Mouse (Mus musculus) monocyte, adult 2 months (primary cell): ENCODE data around the gene Mgat4b.
"Not testable (repeated sequence)": the region's sequence is repeated elsewhere in the genome, so short reads cannot be mapped to it uniquely, and the experiment has no call there.

Experiments used
- DNase-seq, 2 experiments: peaks; one replicate each; pipeline ENCODE4 v3.0.0; 2022; ENCODE audit warnings: low spot score in 2 of 2, low read depth in 1 of 2

Gene Mgat4b

GRCm38 (mm10) chr11:50210505-50211151, at the start of gene Mgat4b, which contains the start of gene Sqstm1:
Mgat4b (plus strand) TSS chr11:50210890.
Sqstm1 (minus strand) TSS chr11:50210827.
- DNase-seq, result peak; percentile 37 to 81

GRCm38 (mm10) chr11:50161578-50162304, 48.9 kb upstream of the Mgat4b start:
- DNase-seq, result peak; percentile 19 to 46

DNA sequence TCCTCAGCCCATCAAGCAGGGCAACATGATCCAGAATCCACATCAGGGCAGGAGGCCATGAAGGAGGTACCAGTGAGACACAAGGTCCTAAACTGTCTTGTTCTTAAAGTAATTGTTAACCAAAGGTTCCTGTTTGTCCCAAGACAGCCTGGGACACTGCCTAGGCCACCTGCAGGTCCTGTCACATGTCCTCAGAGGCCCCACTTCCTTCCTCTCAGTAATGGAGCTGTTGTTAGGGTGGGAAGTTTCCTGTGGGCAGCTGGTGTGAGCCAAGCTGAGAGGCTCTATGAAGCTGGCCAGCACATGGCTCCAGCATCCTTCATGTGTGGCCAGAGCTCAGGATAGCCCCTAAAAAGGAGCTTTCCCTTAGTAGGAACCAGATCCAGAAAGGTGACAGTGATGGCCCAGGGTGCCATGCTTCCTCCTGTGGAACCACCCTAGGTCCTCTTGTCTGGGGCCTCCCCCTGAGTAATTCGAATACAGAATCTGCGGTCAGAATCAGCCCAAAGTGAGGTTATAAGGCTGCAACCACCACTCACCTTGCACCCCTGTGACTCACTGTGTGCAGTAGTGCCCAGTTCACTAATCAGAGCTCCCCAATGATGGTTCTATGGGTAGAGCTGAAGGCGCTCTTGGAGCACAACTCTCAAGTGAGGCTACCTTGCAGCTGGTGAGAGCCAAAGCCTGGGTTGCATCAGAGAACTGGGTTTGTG, 48.2 kb upstream of the Mgat4b start:
- DNase-seq, result no peak

DNA sequence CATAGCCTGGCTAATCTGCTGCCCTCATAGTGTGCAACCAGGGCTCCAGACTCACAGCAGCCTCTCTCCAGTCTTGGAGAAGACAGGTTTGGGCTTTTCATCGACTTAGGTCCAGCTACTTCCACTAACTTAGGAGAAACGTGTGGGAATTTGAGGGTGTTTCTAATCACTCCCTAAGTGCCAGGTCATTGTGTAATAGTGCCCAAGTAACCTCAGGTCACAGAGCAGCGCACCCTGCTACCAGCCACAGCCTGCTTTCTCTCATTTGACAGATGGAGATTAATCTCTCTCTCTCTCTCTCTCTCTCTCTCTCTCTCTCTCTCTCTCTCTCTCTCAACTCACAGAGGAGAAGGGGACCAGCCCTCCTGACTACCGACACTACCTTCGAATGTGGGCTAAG, 42.3 kb upstream of the Mgat4b start:
- DNase-seq, result no peak

- DNase-seq, result not testable (repeated sequence)
Measured at GRCm38 (mm10) chr11:50174111-50174729, 36.5 kb upstream of the Mgat4b start, which contains the start of gene Mrnip. Mrnip (plus strand) TSS chr11:50174444.

DNA sequence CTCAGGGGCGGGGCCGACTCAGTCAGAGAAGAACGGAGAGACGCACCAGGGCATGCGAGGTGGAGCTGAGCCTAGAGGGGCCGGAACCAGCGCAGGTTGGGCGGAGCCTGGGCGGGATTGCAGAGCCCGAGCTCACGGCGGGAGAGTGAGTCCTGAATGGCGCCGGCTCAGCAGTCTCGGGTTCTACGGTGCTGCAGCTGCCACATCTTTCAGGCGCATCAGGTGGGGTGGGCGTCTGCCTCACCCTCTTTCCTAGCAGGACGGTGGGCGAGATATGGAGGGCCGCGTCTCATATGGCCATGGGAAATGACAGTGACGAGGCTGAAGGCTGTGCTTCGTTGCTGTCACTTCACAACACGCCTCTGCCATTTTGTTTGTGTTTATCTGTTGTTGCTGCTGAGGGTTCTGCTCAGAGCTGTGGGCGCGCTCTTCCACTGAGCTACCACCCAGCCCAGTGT, 35.9 kb upstream of the Mgat4b start:
- DNase-seq, result peak; percentile 95 to 96

DNA sequence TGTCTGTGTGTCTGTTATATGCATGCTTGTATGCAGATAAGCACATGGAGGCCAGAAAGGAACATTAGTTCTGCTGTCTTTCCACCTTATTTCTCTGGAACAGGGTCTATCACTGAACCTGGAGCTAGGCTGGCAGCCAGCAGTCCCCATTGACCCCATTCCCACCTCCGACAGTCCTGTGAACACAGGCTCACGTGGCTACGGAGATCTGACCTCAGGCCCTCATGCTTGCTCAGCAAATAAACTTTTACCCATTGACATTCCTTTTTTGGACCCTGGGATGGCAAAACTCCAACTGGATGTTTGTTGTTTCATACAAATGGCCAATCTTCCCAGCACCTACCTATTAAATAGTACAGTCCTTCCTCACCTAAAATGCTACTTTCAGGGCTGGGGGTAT, 34.3 kb upstream of the Mgat4b start:
- DNase-seq, result no peak

DNA sequence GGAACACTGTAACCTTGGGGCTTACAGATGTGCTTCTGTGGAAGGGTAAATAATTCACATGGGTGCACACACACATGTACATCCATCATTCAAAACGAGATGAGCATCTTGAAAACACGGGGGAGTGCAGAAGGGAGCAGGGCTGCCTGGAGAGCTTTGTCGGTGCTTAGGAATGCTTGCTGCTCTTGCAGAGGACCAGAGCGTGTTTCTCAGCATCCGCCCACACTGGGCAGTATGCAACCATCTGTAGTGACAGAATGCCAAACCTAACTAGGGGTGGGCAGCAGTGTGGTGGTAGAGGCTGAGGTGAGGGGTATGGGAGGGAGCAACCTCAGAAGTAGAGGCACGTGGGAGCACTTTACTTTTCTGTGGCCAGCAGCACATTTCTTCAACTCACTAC, 33.6 kb upstream of the Mgat4b start:
- DNase-seq, result no peak

DNA sequence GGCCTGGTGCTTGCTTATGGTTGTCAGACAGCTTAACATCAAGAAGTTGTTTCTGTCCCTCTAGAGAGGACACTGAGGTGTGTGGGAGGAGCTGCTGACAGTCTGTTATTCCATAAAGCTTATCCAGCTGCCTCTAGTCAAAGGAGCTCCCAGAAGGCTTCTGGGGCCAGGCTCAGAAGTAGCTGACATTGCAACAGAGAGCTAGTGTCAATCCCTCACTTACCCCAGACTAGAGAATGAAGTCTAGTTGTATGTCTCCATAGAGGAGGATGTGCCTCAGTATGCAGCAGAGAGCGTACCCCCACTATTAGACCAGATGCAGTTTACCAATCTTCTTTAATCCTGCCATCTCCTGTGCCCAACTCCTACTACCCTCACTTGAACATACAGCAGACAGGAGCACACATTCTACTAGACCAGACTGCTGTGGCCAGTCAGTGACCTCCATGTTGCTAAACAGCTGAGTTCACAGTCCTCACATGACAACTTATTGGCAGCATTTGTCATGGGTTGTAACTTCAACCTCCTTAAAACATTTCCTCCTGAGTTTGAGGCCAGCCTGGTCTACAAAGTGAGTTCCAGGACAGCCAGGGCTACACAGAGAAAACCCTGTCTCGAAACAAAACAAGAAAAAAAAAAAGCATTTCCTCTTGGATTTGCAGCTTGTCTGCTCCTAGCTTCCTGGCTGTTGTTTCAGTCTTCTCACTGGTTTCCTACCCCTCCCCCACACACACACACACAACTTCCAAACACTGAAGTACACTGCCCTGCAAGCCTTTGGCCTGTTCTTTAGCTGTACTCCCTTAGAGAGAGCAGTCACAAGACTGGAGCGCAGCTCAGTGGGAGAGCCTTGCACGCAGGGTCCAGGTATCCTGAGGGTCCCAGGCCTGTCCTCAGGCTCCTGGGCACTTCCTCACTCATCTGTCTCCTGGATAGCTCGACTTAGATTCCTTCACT, 31.9 kb upstream of the Mgat4b start:
- DNase-seq, result no peak

GRCm38 (mm10) chr11:50180478-50181231, 30.0 kb upstream of the Mgat4b start:
- DNase-seq, result no peak

DNA sequence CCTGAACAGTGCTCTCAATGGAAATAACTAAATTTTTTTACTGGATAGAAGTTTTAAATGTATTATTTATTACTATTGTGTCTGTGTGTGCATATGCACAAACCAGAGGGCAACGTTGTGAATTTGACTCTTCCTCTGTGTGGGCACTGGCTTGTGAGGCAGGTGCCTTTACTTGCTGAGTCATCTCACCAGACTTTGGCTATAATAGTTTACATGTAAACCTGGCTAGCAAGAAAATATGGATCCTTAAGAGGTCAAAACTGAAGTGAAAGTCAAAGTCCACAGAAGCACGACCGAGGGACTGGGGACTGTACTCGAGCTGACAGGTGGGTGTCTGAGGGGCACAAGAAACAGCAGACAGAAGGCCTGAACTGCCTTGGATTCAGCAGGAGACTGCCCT, 28.0 kb upstream of the Mgat4b start:
- DNase-seq, result no peak

DNA sequence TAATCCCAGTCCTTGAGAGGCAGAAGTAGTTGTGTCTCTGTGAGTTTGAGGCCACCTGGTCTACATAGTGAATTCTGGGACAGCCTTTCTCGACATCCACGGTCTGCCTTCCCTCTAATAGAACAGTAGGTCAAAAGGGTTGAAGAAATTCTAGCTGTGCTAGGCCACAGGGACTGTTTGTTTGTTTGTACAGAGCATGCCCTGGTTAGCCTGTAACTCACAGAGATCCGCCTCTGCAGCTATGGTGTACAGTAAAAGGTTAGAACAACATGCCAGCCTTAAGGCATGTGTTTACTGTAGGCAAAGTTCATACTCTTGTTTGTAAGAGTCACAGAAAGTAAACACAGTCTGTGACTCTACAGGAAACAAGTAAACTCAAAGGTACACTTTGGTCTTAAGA, 25.9 kb upstream of the Mgat4b start:
- no peak for DNase-seq

DNA sequence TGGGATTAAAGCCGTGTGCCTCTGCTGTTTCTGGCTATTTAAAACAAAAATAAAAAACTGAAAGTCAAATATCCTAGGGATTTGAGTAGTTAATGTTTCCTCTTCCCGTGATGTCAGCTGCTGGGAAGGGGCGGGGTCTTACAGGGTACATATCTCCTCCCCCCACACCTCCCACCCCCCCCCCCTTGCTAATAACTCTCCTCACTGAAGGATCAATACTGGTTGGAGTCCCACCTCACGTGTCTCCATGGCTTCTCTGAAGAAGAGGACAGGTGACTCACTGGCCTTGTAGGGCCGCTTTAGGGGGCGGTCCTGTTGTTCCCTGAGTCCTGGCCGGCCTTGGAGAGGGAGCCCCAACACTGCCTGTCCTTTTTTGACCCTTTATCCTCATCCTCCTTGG, 22.0 kb upstream of the Mgat4b start:
- DNase-seq, result no peak

DNA sequence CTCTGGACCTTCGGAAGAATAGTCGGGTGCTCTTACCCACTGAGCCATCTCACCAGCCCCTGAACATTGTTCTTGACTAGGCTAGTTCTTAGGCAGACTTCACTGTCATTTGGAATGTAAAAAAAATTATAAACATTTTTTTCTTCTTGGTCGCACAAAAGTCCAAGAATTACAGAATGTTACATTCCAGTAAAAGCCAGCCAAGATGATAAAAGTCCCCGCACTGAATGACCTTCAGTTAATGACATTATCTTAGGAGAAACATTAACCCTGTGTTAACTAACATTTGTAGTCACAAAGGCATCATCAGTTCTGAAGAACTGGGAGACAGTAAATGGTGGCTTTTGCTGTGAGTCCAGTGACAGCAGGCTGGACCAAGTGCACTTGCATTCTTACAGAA, 20.3 kb upstream of the Mgat4b start:
- no peak for DNase-seq

- no peak for DNase-seq
Measured at GRCm38 (mm10) chr11:50192278-50192677, 18.4 kb upstream of the Mgat4b start.

- no peak for DNase-seq
Measured at GRCm38 (mm10) chr11:50194070-50194469, 16.6 kb upstream of the Mgat4b start.

- DNase-seq, result no peak
Measured at GRCm38 (mm10) chr11:50194793-50195192, 15.9 kb upstream of the Mgat4b start.

DNA sequence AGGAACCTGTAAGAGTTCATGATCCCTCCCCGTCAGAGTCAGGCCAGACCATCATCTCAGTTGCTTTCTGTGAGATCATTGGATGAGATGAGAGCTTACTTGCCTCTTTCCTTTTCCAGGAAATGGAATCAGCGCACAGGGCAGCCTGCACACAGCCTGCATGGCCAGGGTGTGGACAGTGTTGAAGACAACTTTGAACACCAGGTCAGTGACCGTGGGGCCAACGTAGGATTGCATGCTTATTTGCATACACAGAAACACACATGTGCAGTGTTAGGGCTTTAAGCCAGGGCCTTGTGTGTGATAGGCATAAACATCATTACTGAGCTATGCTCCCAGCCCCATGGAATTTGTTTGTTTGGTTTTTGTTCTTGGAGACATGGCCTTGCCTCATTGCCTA, 13.2 kb upstream of the Mgat4b start:
- DNase-seq, result no peak

DNA sequence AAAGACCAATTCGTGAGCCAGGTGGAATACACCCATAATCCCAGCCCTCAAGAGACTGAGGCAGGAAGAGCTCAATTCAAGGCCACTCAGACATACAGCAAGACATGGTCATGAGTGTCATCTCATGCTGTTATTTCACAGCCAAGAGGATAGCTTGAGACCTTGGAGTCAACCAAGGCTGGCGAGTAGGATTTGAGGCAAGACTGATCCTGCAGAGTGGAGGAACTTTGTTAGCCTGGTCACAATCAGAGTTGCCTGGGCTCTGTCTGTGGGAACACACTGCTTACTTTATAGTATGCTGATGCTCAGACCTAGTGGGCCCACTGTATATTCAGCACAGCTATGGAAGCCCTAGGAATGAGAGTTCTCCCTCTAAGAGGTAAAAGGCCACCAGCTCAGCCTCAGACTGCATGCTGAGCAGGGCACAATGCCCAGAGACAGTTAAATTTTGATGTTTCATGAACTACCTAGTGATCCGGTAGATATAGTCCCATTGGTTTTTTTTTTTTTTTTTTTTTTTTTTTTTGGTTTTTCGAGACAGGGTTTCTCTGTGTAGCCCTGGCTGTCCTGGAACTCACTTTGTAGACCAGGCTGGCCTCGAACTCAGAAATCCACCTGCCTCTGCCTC, 12.4 kb upstream of the Mgat4b start:
- DNase-seq, result no peak
